20 mouse cellular contexts compared by ENCODE assay signal in genomic region chr5:111575376-111575775, GRCm38 (mm10).
"Had no signal": no experiment of that assay in that cellular context is flagged by ENCODE, and none has a peak within 500 bp of the region (broad histone marks: within the 10 kb centered on the region; RNA-seq: fewer than 3 reads in every experiment).

No protein-coding gene starts in this region.

- H3K9me3 ChIP-seq: kidney, embryonic 15.5 days; lung, embryonic 15.5 days; megakaryocyte, embryonic 14.5 days; midbrain, embryonic 15.5 days; neural tube, embryonic 12.5 days; neural tube, embryonic 15.5 days had no signal

- DNase-seq: layer of hippocampus, postnatal 36 days; lung, adult 18-20 months; lung, postnatal 10 days; lung, postnatal 36 days; right cerebral cortex, adult 18-20 months; right cerebral cortex, postnatal 14 days; right cerebral cortex, postnatal 4 days; thymus, adult 18-20 months; thymus, postnatal 36 days had no signal

- H3K27ac ChIP-seq: kidney, embryonic 15.5 days; left cerebral cortex, adult 2 months; liver, embryonic 14.5 days; lung, embryonic 15.5 days; midbrain, embryonic 15.5 days; neural tube, embryonic 12.5 days; neural tube, embryonic 15.5 days had no signal

- H3K4me2 ChIP-seq: kidney, embryonic 15.5 days; liver, embryonic 11.5 days; lung, embryonic 15.5 days; midbrain, embryonic 11.5 days; midbrain, embryonic 15.5 days; neural tube, embryonic 12.5 days; neural tube, embryonic 15.5 days had no signal

- H3K27me3 ChIP-seq: midbrain, embryonic 15.5 days had no signal

- H3K4me3 ChIP-seq: kidney, embryonic 15.5 days; left cerebral cortex, adult 2 months; lung, embryonic 15.5 days; megakaryocyte, embryonic 14.5 days; midbrain, embryonic 15.5 days; neural tube, embryonic 12.5 days; neural tube, embryonic 15.5 days had no signal

- H3K36me3 ChIP-seq: kidney, embryonic 15.5 days; lung, embryonic 15.5 days; midbrain, embryonic 15.5 days; neural tube, embryonic 12.5 days; neural tube, embryonic 15.5 days had no signal

- H3K9ac ChIP-seq: kidney, embryonic 15.5 days; liver, embryonic 14.5 days; lung, embryonic 15.5 days; midbrain, embryonic 15.5 days; neural tube, embryonic 12.5 days; neural tube, embryonic 15.5 days had no signal

- ATAC-seq: intestine, embryonic 16.5 days; midbrain, embryonic 15.5 days had no signal
